Mouse (Mus musculus) neural tube, embryonic 10.5 days (tissue): ENCODE data around the gene Neurl2.

Source experiments
- DNase-seq: peaks from one replicate; pipeline ENCODE4 v3.0.0-alpha.2; 2017; ENCODE audit warnings: low spot score; ENCODE audit errors: extremely low spot score

Neurl2 gene

DNA sequence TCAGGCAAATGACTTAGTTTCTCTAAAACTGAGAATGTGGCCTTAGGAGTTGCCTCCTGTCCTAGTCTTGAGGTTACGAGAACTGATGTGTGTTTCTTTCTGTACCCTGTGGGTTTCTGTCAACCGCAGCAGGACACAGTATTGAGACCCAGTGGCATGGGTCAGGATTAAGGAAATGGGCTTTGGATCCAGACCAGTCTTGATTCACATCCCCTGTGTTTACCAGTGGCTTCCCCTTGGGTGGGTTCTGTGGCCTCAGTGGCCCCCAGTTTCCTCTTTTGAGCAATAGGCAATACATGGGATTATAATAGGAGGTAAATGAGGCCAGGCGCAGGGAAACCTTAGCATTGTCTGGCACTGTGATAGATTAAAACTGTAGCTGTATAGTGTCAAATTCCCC, 46.2 kb downstream of the Neurl2 start:
- no peak for DNase-seq

DNA sequence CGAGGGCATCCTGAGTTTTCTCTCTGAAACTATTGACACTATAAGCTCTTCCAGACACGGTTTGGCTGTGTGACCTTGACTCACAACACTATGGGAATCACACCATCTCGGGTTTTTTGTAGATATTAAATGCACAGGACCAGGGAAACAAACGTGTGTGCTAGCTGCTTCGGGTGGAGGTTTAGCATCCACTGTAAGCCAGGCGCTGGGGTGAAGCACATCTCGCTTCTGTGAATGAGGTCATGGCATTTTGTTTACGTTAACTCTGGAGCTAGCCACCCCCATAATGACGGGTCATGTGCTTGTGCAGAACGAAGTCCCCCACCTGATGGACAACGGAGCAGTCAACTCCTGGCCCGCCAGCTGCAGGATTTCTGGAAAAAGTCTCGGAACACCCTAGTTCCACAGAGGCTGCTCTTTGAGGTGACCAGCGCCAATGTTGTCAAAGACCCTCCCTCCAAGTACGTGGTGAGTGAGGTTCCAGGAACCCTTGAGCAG, 46.8 kb downstream of the Neurl2 start:
- DNase-seq: no peak

DNA sequence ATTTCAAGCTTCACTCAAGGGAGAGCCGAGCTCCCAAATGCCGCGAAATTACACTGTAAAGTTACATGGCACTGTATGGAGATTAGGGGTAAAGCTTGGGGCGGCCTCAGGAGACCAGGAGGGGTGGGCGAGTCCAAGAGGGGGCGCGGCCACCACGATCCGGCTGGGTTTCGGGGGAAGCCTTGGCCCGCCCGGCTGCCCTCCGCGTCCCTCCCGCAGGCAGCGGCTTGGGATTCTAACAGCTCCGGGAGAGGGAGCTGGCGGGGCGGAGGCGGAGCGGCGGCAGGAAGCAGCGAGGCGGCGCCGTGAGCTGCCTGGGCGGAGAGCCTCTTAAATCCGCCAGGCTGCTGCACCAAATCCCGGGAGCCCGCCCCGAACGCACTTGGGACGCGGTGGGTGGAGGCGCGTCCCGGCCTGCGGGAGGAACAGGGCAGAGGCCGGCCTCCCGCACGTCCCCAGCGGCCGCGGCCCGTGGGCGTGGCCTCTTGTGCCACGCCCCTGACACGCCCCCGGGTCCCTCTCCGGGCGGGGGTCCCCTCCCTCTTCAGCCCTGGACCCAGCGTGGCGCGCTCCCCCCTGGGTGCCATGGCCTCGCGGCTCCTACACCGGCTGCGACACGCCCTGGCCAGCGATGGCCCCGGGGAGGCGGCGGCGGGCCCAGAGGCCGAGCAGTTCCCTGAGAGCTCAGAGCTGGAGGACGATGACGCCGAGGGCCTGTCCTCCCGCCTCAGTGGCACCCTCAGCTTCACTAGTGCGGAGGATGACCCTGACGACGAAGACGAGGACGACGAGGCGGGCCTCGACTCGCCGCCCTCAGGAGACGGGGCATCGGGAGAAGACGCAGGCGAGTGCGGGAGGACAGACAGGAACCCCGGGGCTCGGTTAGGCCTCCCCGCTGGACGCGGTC, 47.5 kb downstream of the Neurl2 start, which contains the start of gene Snx21:
Gene Snx21, plus strand, starts transcription at position 343 of the 907 bp plus-strand sequence.
- DNase-seq: peak; percentile 91

DNA sequence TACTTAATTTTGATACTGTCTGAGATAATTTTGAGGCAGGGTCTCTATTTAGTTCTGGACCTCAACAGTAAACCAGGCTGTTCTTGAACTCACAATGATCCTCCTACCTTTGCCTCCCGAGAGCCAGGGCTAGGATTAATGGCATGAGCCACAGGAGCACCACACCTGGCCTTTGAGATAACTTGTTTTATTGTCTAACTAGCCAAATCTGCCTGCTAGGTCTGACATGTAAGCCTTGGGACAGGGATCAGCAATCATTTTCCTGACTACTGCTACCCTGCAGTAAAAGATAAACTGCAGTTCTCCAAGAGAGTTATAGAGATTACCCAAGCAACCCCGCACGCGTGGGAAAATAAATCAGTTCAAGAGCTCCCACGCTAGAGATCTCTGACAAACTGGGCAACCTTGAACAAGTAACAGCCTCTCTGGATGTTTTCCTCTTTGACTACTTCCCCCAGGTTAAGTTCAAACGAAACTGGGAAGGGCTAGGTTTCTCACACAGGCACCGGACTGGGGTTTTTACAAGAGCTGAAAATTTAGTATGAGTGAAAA, 48.3 kb downstream of the Neurl2 start:
- DNase-seq: no peak

DNA sequence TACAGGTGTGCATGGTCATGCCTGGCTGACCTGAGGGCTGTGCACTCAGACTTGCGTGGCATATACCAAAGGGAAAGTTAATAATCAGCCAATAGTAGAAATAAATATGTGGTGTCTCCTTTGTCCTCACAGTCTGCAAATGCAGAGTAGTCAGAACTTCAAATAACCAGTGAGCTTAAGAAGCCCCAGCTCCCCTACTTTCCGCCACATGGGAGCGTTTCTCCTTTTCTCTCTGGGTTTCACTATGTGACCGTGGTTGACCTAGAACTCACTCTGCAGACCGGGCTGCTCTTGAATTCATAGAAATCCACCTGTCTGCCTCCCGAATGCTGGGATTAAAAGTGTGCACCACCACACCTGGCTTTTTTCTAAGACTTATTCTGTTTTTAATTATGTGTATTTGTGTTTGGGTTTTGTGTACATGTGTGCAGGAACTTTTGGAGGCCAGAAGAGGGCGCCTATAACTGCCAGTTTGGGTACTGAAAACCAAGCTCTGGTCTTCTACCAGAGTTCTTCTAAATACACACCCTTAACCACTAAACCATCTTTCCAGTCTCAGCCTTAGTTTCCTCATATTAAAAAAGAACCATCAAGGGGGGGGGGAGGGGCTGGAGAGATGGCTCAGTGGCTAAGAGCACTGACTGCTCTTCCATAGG, 49.2 kb downstream of the Neurl2 start:
- DNase-seq: no peak

DNA sequence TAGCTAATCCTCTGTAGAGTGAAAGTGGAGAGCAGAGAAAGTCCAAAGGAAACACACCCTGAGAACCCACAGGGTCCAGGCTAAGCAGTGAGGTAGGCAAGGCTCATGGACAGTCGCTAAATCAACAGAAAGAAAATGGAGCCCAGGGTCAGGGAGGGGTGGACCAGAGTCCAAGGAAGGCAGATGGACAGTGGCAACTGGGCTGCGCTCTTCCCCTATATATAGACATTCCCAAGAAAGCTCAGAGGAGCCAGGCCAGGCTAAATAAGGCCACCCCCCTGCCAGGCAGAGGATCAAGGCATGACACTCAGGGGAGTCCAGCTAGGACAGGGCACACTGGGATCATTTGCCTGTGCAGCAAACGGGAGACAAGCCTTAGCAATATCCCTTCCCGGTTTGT, 51.4 kb downstream of the Neurl2 start:
- no peak for DNase-seq
